Comparison of ENCODE assay signal across 8 mouse cellular contexts in genomic region chr9:65214425-65214777, GRCm38 (mm10). TPM values are rescaled to one million over a fixed set of nuclear protein-coding genes. Genes with fewer than 3 reads are reported as not detected.
DNase-seq lines count a peak whose midpoint lies in the region; ATAC-seq and TF ChIP-seq lines count a peak whose summit lies in the region.

No protein-coding gene starts in this region.

- no peaks in the 10 kb centered on the region for H3K9me3 ChIP-seq in ES-Bruce4 (replicated peaks; ENCODE audit: control insufficient read depth, insufficient read depth, low read length, poor library complexity, severe bottlenecking)
- no peaks in the 10 kb centered on the region for H3K9me3 ChIP-seq in heart, embryonic 16.5 days (replicated peaks; ENCODE audit: control insufficient read depth, low read length)
- no peaks in the 10 kb centered on the region for H3K9me3 ChIP-seq in midbrain, postnatal 0 days (ENCODE audit: low read length)

- H3K4me2 ChIP-seq in heart, embryonic 16.5 days (ENCODE audit: low read depth, low read length) = peak overlapping the region; percentile 97
- H3K4me2 ChIP-seq in midbrain, postnatal 0 days (ENCODE audit: low read depth, low read length, poor library complexity, severe bottlenecking) = peak overlapping the region; percentile 84

- no peak for TF ChIP-seq POLR2A in ES-Bruce4 (IDR thresholded peaks at IDR 0.05; ENCODE audit: insufficient read depth, low read length)
- no peak for TF ChIP-seq POLR2A in cortical plate, adult 2 months (IDR thresholded peaks at IDR 0.05; ENCODE audit: extremely low read depth, insufficient read depth, low read length)

- no peaks in the 10 kb centered on the region for H3K4me1 ChIP-seq in ES-Bruce4 (ENCODE audit: control insufficient read depth, insufficient read depth, low read length)
- H3K4me1 ChIP-seq in cortical plate, adult 2 months (ENCODE audit: control insufficient read depth, insufficient read depth, low read length) = peaks cover 3% of the 10 kb centered on the region; the same call in 1 of the 2 replicates
- peaks cover 11% of the 10 kb centered on the region for H3K4me1 ChIP-seq in heart, embryonic 16.5 days (ENCODE audit: control insufficient read depth, insufficient read depth, low read length)
- no peaks in the 10 kb centered on the region for H3K4me1 ChIP-seq in midbrain, postnatal 0 days (ENCODE audit: insufficient read depth, low read length)

- no peaks in the 10 kb centered on the region for H3K36me3 ChIP-seq in ES-Bruce4 (ENCODE audit: control insufficient read depth, insufficient read depth, low read length, poor library complexity, severe bottlenecking)
- no peaks in the 10 kb centered on the region for H3K36me3 ChIP-seq in heart, embryonic 16.5 days (ENCODE audit: control insufficient read depth, insufficient read depth)
- H3K36me3 ChIP-seq in midbrain, postnatal 0 days (ENCODE audit: insufficient read depth, low read length) = no peaks in the 10 kb centered on the region

- peak; percentile 55; the same call in 1 of the 2 replicates for TF ChIP-seq EP300 in ES-Bruce4 (IDR thresholded peaks at IDR 0.05; ENCODE audit: insufficient read depth, low read depth, low read length)

- 0 out of 2 replicates have a peak, but pooled peaks have one; percentile 1 for ATAC-seq in heart, embryonic 16.5 days (replicated peaks; ENCODE audit: extremely low read depth, insufficient read depth, low FRiP score)
- no peak for ATAC-seq in midbrain, postnatal 0 days (ENCODE audit: low FRiP score)

- peak overlapping the region; percentile 74 for H3K4me3 ChIP-seq in ES-Bruce4 (ENCODE audit: low read depth, low read length)
- peak overlapping the region; percentile 91 for H3K4me3 ChIP-seq in cortical plate, adult 2 months (ENCODE audit: insufficient read depth, low read length)
- peak overlapping the region; percentile 77 for H3K4me3 ChIP-seq in heart, embryonic 16.5 days (ENCODE audit: low read length)
- peak overlapping the region; percentile 61 for H3K4me3 ChIP-seq in midbrain, postnatal 0 days (ENCODE audit: low read depth, low read length)

- 14% methylated on average over 10 of the region's 10 CpGs for WGBS in heart, embryonic 16.5 days
- WGBS in midbrain, postnatal 0 days = 13% methylated on average over 10 of the region's 10 CpGs

- DNase-seq in liver = peak; percentile 66
- DNase-seq in midbrain, postnatal 0 days (ENCODE audit: low spot score) = no peak
- no peak for DNase-seq in Muller cell, postnatal 12 days (ENCODE audit: inconsistent ontology term)
- DNase-seq in cerebellum, adult 8-10 months = no peak
- no peak for DNase-seq in urinary bladder, postnatal 36 days (ENCODE audit: low spot score in 2 of 2)

- peak overlapping the region; percentile 97 for H3K27ac ChIP-seq in ES-Bruce4 (ENCODE audit: insufficient read depth, low read length)
- peak overlapping the region; percentile 35; the same call in 1 of the 2 replicates for H3K27ac ChIP-seq in cortical plate, adult 2 months (ENCODE audit: insufficient read depth, low read length)
- peak overlapping the region; percentile 77 for H3K27ac ChIP-seq in heart, embryonic 16.5 days (ENCODE audit: low read length)
- H3K27ac ChIP-seq in midbrain, postnatal 0 days (ENCODE audit: low read depth, low read length) = peak overlapping the region; percentile 88

- peak overlapping the region; percentile 57 for H3K9ac ChIP-seq in ES-Bruce4 (ENCODE audit: low read depth, poor library complexity, severe bottlenecking)
- peak overlapping the region; percentile 91 for H3K9ac ChIP-seq in heart, embryonic 16.5 days (ENCODE audit: low read length)
- H3K9ac ChIP-seq in midbrain, postnatal 0 days (replicated peaks; ENCODE audit: low read length, poor library complexity, severe bottlenecking) = peak overlapping the region; percentile 79; the same call in 1 of the 2 replicates

- H3K27me3 ChIP-seq in ES-Bruce4 (ENCODE audit: control insufficient read depth, insufficient read depth, low read length, poor library complexity, severe bottlenecking) = no peaks in the 10 kb centered on the region
- no peaks in the 10 kb centered on the region for H3K27me3 ChIP-seq in heart, embryonic 16.5 days (ENCODE audit: control insufficient read depth, insufficient read depth, low read length)
- no peaks in the 10 kb centered on the region for H3K27me3 ChIP-seq in midbrain, postnatal 0 days (ENCODE audit: insufficient read depth, low read length)

- no peak for TF ChIP-seq CTCF in ES-Bruce4 (IDR thresholded peaks at IDR 0.05; ENCODE audit: low read depth, low read length)
- TF ChIP-seq CTCF in cortical plate, adult 2 months (IDR thresholded peaks at IDR 0.05; ENCODE audit: extremely low read depth, insufficient read depth, low read length) = no peak
- no peak for TF ChIP-seq CTCF in midbrain, postnatal 0 days (IDR thresholded peaks at IDR 0.05)

RNA-seq across cellular contexts. Expression of gene Parp16, which starts 19.2 kb away (rescaled TPM):
- 5.7 and 7.1 TPM in 2 replicates for polyA plus RNA-seq in ES-Bruce4 (2011; ENCODE audit: insufficient read depth, insufficient read length, low read depth, missing spikeins)
- 4.1 and 4.2 TPM in 2 replicates for polyA plus RNA-seq in cortical plate, adult 2 months (2012; rRNA removed)
- polyA plus RNA-seq in heart, embryonic 16.5 days (2015; fragmentation: Nextera tagmentation; extraction: Ambion mirVana) = 5.4 and 6.5 TPM in 2 replicates
- 7.5 and 8.0 TPM in 2 replicates for total RNA-seq in midbrain, postnatal 0 days (2014; rRNA removed)
- polyA plus RNA-seq in midbrain, postnatal 0 days (2015; fragmentation: Nextera tagmentation; extraction: Ambion mirVana) = 7.0 and 7.7 TPM in 2 replicates

RNA-seq across cellular contexts. Expression of gene Cilp, which starts 50.6 kb away (rescaled TPM):
- polyA plus RNA-seq in ES-Bruce4 (2011; ENCODE audit: insufficient read depth, insufficient read length, low read depth, missing spikeins) = 0.15 and 0.17 TPM in 2 replicates
- polyA plus RNA-seq in cortical plate, adult 2 months (2012; rRNA removed) = 0.02 and 0.04 TPM in 2 replicates
- 0.08 and 0.14 TPM in 2 replicates for polyA plus RNA-seq in heart, embryonic 16.5 days (2015; fragmentation: Nextera tagmentation; extraction: Ambion mirVana)
- 0.09 and 0.60 TPM in 2 replicates for total RNA-seq in midbrain, postnatal 0 days (2014; rRNA removed)
- polyA plus RNA-seq in midbrain, postnatal 0 days (2015; fragmentation: Nextera tagmentation; extraction: Ambion mirVana) = 0.15 TPM in 2 replicates

Comparison
In these comparisons a context has a peak if more than half of its experiments do, and no peak if none do; other contexts are left out.
1. H3K27ac ChIP-seq: peak in every context shown above with its lines; median percentile 97 in ES-Bruce4; 88 in midbrain, postnatal 0 days; 77 in heart, embryonic 16.5 days; 35 in cortical plate, adult 2 months.